Mouse (Mus musculus): ENCODE measurements around the gene Kcnj6.

The Kcnj6 gene

GRCm38 (mm10) chr16:94997340-94997849 lies at the start of gene Kcnj6:
Gene Kcnj6 (minus strand): TSS chr16:94997701.
- DNase-seq (ENCODE audit: low spot score), result peak; percentile 43

GRCm38 (mm10) chr16:95009937-95010336 lies 12.4 kb upstream of the Kcnj6 start:
- no peak for DNase-seq (ENCODE audit: low spot score)

GRCm38 (mm10) chr16:95004599-95004998 lies 7.1 kb upstream of the Kcnj6 start:
- no peak for DNase-seq (ENCODE audit: low spot score)

- DNase-seq (ENCODE audit: low spot score), result no peak
Measured at GRCm38 (mm10) chr16:94999551-94999950, 2.0 kb upstream of the Kcnj6 start.

- DNase-seq (ENCODE audit: low spot score), result no peak
Measured at GRCm38 (mm10) chr16:94999019-94999418, 1.5 kb upstream of the Kcnj6 start.

- DNase-seq (ENCODE audit: low spot score), result no peak
Measured at GRCm38 (mm10) chr16:94996791-94997281, 665 bp downstream of the Kcnj6 start.

- peak; percentile 56 for DNase-seq (ENCODE audit: low spot score)
Measured at GRCm38 (mm10) chr16:94995542-94996131, 1.9 kb downstream of the Kcnj6 start.

- DNase-seq (ENCODE audit: low spot score), result no peak
Measured at GRCm38 (mm10) chr16:94994924-94995323, 2.6 kb downstream of the Kcnj6 start.

- DNase-seq (ENCODE audit: low spot score), result no peak
Measured at GRCm38 (mm10) chr16:94994148-94994547, 3.4 kb downstream of the Kcnj6 start.

GRCm38 (mm10) chr16:94990114-94990513 lies 7.4 kb downstream of the Kcnj6 start:
- no peak for DNase-seq (ENCODE audit: low spot score)

- no peak for DNase-seq (ENCODE audit: low spot score)
Measured at GRCm38 (mm10) chr16:94986731-94987130, 10.8 kb downstream of the Kcnj6 start.

- DNase-seq (ENCODE audit: low spot score), result no peak
Measured at GRCm38 (mm10) chr16:94984263-94984662, 13.2 kb downstream of the Kcnj6 start.

- DNase-seq (ENCODE audit: low spot score), result no peak
Measured at GRCm38 (mm10) chr16:94980374-94980773, 17.1 kb downstream of the Kcnj6 start.

- DNase-seq (ENCODE audit: low spot score), result no peak
Measured at GRCm38 (mm10) chr16:94979499-94979898, 18.0 kb downstream of the Kcnj6 start.

- peak; percentile 73 for DNase-seq (ENCODE audit: low spot score)
Measured at GRCm38 (mm10) chr16:94972080-94972855, 25.2 kb downstream of the Kcnj6 start.

GRCm38 (mm10) chr16:94968941-94969340 lies 28.6 kb downstream of the Kcnj6 start:
- no peak for DNase-seq (ENCODE audit: low spot score)

GRCm38 (mm10) chr16:94968472-94968871 lies 29.0 kb downstream of the Kcnj6 start:
- no peak for DNase-seq (ENCODE audit: low spot score)

- DNase-seq (ENCODE audit: low spot score), result no peak
Measured at GRCm38 (mm10) chr16:94957156-94957828, 40.2 kb downstream of the Kcnj6 start.

GRCm38 (mm10) chr16:94956410-94956809 lies 41.1 kb downstream of the Kcnj6 start:
- DNase-seq (ENCODE audit: low spot score), result no peak

- DNase-seq (ENCODE audit: low spot score), result no peak
Measured at GRCm38 (mm10) chr16:94953294-94953693, 44.2 kb downstream of the Kcnj6 start.

- DNase-seq (ENCODE audit: low spot score), result no peak
Measured at GRCm38 (mm10) chr16:94949172-94949571, 48.3 kb downstream of the Kcnj6 start.

- no peak for DNase-seq (ENCODE audit: low spot score)
Measured at GRCm38 (mm10) chr16:94946848-94947247, 50.7 kb downstream of the Kcnj6 start.

- DNase-seq (ENCODE audit: low spot score), result no peak
Measured at GRCm38 (mm10) chr16:94932702-94933101, 64.8 kb downstream of the Kcnj6 start.

All from testis, postnatal 10 days (tissue).